Mouse (Mus musculus) liver, adult 2 months (tissue): ENCODE measurements around the gene Upf3b. TPM values are rescaled to one million over a fixed set of nuclear protein-coding genes. Genes with fewer than 3 reads are reported as not detected.

ENCODE experiments used
- DNase-seq: peaks from one replicate; pipeline ENCODE4 v3.0.0-alpha.2; 2011; ENCODE audit warnings: low read depth, low spot score; ENCODE audit errors: extremely low read depth
- H3K27ac ChIP-seq: fragments of 200-500 bp; replicated peaks from 2 replicates; pipeline ENCODE4 v1.5.1; 2012; ENCODE audit warnings: low read depth, mild to moderate bottlenecking, control low read depth, inconsistent platforms, low read length; ENCODE audit not compliant: insufficient read depth
- H3K27me3 ChIP-seq: fragments of 200-500 bp; 2 replicates; pipeline ENCODE4 v1.6.1; 2012; ENCODE audit warnings: mild to moderate bottlenecking, moderate library complexity, low read length, inconsistent platforms; ENCODE audit not compliant: control insufficient read depth, insufficient read depth
- H3K36me3 ChIP-seq: fragments of 200-500 bp; 2 replicates; pipeline ENCODE4 v1.6.1; 2012; ENCODE audit warnings: low read length, inconsistent platforms; ENCODE audit not compliant: control insufficient read depth, insufficient read depth
- H3K4me1 ChIP-seq: fragments of 200-500 bp; 2 replicates; pipeline ENCODE4 v1.6.1; 2011; ENCODE audit warnings: low read length; ENCODE audit not compliant: control insufficient read depth, insufficient read depth
- H3K4me3 ChIP-seq: fragments of 200-500 bp; 2 replicates; pipeline ENCODE4 v1.5.1; 2011; ENCODE audit warnings: low read depth, mild to moderate bottlenecking, control low read depth, low read length, moderate library complexity; ENCODE audit not compliant: insufficient read depth
- H3K79me2 ChIP-seq: fragments of 200-500 bp; 2 replicates; pipeline ENCODE4 v1.6.1; 2012; ENCODE audit warnings: inconsistent platforms, mild to moderate bottlenecking, low read length, moderate library complexity; ENCODE audit not compliant: control insufficient read depth, insufficient read depth
- H3K9ac ChIP-seq: fragments of 200-500 bp; 2 replicates; pipeline ENCODE4 v1.6.1; 2012; ENCODE audit warnings: low read depth, mild to moderate bottlenecking, control low read depth, inconsistent platforms, low read length
- CTCF ChIP-seq: fragments of 200-500 bp; IDR thresholded peaks from 2 replicates; pipeline ENCODE4 v1.5.1; 2011; ENCODE audit warnings: low read depth, low read length, control low read depth
- POLR2A ChIP-seq: fragments of 200-500 bp; IDR thresholded peaks from 2 replicates; pipeline ENCODE4 v1.6.1; 2011; ENCODE audit warnings: low read length, control low read depth; ENCODE audit not compliant: insufficient read depth; ENCODE audit errors: extremely low read depth
- WGBS: fragments of 180-500 bp; shearing (Covaris S2); methylation state at CpG from one replicate; pipeline ENCODE4 v1.1.7; 2018; 5-methylcytosine and 5-hydroxymethylcytosine counted together
- polyA plus RNA-seq: library from polyadenylated mRNA; depleted of rRNA; stranded (reverse); fragments of >200 nt; gene quantifications from 2 replicates; pipeline ENCODE4 v1.2.3, GENCODE M21; 2012
- total RNA-seq: library from RNA; depleted of rRNA; stranded (reverse); fragments of >200 nt; gene quantifications from 2 replicates; pipeline ENCODE4 v1.2.3, GENCODE M21; 2014

Upf3b gene
- total and polyA plus RNA-seq, 2 experiments = 2.2 to 5.7 TPM

DNA sequence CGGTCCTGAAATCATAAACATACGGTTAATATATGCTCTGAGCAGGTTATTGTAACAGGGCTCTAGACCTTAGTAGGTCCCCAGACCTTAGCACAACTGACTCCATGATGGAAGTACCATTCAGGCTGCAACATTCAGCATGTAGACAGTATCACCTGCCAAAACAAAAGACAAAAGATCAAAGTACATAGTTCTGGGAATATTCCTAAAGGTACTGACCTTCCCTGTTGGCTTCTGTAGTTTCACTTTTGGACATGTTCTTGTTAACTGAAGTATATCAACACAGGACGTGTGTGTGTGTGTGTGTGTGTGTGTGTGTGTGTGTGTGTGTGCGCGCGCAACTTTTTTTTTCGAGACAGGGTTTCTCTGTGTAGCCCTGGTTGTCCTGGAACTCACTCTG is 15.4 kb upstream of the Upf3b start:
- H3K27ac ChIP-seq = no peak overlapping the region
- no peak overlapping the region for H3K9ac ChIP-seq
- H3K79me2 ChIP-seq = peaks cover 2% of the 10 kb centered on the region; the same call in 1 of the 2 replicates
- 76% methylated on average over 7 of the region's 7 CpGs for WGBS
- DNase-seq = peak; percentile 65
- peaks cover 2% of the 10 kb centered on the region; the same call in 1 of the 2 replicates for H3K4me1 ChIP-seq
- H3K27me3 ChIP-seq = no peaks in the 10 kb centered on the region
- TF ChIP-seq CTCF (no peak), POLR2A (no peak)
- H3K4me3 ChIP-seq = no peak overlapping the region
- no peaks in the 10 kb centered on the region for H3K36me3 ChIP-seq

DNA sequence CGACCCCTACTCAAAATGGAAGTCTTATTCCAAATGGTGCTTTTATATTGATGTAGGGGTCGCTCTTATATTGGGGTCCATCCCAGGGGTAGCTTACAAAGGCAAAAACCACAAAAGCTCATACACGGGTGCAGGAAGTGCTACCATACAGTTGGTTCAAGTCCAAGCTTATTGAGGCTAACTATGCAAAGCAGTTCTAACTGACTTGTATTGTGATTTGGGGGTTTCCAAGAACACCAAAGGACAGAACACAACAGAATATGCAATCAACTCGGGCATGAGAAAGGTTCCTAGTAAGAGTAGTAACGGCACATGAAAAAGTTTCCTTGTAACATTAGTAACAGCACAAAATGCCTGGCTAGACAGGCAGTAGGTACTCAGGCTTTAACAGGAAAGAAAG is 10.1 kb upstream of the Upf3b start:
- H3K4me3 ChIP-seq = no peak overlapping the region
- TF ChIP-seq POLR2A = no peak
- no peak for DNase-seq
- no peaks in the 10 kb centered on the region for H3K27me3 ChIP-seq
- no peak overlapping the region for H3K27ac ChIP-seq
- H3K79me2 ChIP-seq = no peaks in the 10 kb centered on the region
- no peak overlapping the region for H3K9ac ChIP-seq
- peaks cover 3% of the 10 kb centered on the region; the same call in 1 of the 2 replicates for H3K4me1 ChIP-seq
- WGBS = 73% methylated on average over 5 of the region's 5 CpGs
- no peaks in the 10 kb centered on the region for H3K36me3 ChIP-seq

DNA sequence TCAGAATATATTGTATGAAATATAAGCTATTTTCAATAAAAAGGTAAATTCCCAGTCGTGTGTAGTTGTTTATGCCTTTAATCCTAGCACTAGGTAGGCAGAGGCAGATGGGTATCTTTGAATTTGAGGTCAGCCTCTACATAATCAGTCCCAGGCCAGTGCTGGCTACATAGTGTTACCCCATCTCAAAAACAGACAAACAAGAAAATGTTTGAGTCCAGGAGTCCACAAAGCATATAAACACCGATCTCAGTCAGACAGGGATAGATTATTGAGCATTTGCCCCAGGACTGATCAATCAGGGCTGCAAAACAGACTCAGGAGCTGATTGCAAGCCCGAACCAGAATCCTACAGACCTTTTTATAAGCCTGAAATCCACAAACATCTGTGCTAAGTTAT is 9.5 kb upstream of the Upf3b start:
- Histone ChIP-seq H3K27me3 (no peaks in the 10 kb centered on the region), H3K4me1 (peaks cover 3% of the 10 kb centered on the region; the same call in 1 of the 2 replicates), H3K36me3 (no peaks in the 10 kb centered on the region), H3K27ac (no peak overlapping the region; the same call in 1 of the 2 replicates), H3K79me2 (no peaks in the 10 kb centered on the region), H3K4me3 (no peak overlapping the region), H3K9ac (no peak overlapping the region)
- 15% methylated on average over 3 of the region's 3 CpGs for WGBS
- TF ChIP-seq CTCF (no peak), POLR2A (no peak)
- DNase-seq = peak; percentile 52

DNA sequence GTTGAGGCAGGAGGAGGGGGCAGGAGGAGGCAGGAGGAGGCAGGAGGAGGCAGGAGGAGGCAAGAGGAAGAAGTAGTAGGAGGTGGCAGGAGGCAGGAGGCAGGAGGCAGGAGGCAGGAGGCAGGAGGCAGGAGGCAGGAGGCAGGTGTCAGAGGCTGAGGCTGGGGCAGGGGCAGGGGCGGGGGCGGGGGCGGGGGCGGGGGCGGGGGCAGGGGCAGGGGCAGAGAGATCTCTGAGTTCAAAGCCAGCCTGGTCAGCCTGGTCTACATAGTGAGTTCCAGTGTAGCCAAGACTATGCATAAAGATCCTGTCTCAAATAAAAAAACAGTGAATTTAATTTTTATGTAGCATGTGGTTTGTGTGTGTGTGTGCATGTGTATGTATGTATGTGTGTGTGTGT is 7.0 kb upstream of the Upf3b start:
- WGBS = no CpG with 5 or more reads among the region's 5 CpGs
- Histone ChIP-seq H3K4me1 (peaks cover 3% of the 10 kb centered on the region; the same call in 1 of the 2 replicates), H3K79me2 (no peaks in the 10 kb centered on the region), H3K4me3 (no peak overlapping the region), H3K36me3 (no peaks in the 10 kb centered on the region), H3K9ac (no peak overlapping the region), H3K27ac (no peak overlapping the region), H3K27me3 (no peaks in the 10 kb centered on the region)
- DNase-seq = no peak
- no peak for TF ChIP-seq POLR2A
- no peak for TF ChIP-seq CTCF

DNA sequence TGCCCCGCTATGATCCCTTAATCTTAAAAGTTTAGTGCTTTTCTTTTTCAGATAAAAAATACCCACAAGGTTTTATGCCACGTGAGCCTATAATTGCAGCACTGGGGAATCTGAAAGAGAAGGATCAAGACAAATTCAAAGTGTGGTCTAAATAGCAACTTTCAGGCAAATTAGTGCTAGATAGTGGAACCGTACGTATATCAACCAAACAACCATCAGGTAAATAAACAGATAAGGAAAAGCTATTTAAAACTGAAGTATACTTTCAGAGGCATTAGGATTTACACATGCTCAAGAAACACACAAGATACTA is 715 bp upstream of the Upf3b start:
- no peak for DNase-seq

DNA sequence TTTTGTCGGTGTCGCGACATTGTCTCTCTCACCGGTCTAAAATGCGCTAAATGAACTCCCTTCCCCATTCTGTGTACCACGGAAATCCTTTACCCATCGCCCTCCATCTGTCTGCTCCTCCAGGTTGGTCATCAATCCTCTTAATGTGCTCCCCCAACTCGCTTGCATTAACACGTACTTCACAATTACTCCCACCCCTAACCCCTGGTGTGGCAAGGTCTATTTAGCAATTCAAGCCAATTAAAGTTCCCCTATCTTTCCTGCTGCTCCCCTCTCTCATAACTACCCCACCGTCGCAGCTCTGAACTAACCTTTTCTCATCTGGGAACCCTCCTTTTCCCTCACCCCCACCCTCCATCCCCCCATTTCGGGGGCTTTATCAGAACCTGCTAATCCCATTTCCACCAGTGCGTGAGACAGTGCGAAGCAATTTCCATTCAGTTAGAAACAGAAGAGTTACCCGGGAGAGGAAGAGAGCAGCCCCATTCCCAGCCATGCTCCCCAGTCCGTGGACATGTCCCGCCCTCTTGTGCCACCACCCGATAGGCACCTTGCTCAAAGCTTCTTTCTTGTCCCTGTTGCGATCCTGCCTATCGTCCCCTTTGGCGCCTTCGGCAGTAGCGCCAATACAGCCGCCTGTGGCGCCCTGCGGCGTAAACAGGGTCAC is 463 bp downstream of the Upf3b start:
- no peaks in the 10 kb centered on the region for H3K79me2 ChIP-seq
- no peaks in the 10 kb centered on the region; the same call in 1 of the 2 replicates for H3K4me1 ChIP-seq
- H3K27ac ChIP-seq = peak overlapping the region; percentile 48
- no peak for DNase-seq
- WGBS = 1% methylated on average over 27 of the region's 27 CpGs
- H3K36me3 ChIP-seq = no peaks in the 10 kb centered on the region; the same call in 1 of the 2 replicates
- H3K4me3 ChIP-seq = peak overlapping the region; percentile 64
- H3K9ac ChIP-seq = peak overlapping the region; percentile 57
- TF ChIP-seq POLR2A = no peak
- no peak for TF ChIP-seq CTCF
- no peaks in the 10 kb centered on the region for H3K27me3 ChIP-seq

More for the DNA sequence above, 715 bp upstream of the Upf3b start:
- H3K4me1 ChIP-seq = no peaks in the 10 kb centered on the region; the same call in 1 of the 2 replicates
- no peak for TF ChIP-seq POLR2A
- TF ChIP-seq CTCF = no peak
- no peak overlapping the region for H3K9ac ChIP-seq
- WGBS = 81% methylated on average over 4 of the region's 4 CpGs
- H3K4me3 ChIP-seq = no peak overlapping the region
- H3K27me3 ChIP-seq = no peaks in the 10 kb centered on the region
- H3K79me2 ChIP-seq = no peaks in the 10 kb centered on the region
- no peak overlapping the region for H3K27ac ChIP-seq
- no peaks in the 10 kb centered on the region; the same call in 1 of the 2 replicates for H3K36me3 ChIP-seq
